Mouse (Mus musculus): ENCODE results near the gene Cirbp.

The Cirbp gene

DNA sequence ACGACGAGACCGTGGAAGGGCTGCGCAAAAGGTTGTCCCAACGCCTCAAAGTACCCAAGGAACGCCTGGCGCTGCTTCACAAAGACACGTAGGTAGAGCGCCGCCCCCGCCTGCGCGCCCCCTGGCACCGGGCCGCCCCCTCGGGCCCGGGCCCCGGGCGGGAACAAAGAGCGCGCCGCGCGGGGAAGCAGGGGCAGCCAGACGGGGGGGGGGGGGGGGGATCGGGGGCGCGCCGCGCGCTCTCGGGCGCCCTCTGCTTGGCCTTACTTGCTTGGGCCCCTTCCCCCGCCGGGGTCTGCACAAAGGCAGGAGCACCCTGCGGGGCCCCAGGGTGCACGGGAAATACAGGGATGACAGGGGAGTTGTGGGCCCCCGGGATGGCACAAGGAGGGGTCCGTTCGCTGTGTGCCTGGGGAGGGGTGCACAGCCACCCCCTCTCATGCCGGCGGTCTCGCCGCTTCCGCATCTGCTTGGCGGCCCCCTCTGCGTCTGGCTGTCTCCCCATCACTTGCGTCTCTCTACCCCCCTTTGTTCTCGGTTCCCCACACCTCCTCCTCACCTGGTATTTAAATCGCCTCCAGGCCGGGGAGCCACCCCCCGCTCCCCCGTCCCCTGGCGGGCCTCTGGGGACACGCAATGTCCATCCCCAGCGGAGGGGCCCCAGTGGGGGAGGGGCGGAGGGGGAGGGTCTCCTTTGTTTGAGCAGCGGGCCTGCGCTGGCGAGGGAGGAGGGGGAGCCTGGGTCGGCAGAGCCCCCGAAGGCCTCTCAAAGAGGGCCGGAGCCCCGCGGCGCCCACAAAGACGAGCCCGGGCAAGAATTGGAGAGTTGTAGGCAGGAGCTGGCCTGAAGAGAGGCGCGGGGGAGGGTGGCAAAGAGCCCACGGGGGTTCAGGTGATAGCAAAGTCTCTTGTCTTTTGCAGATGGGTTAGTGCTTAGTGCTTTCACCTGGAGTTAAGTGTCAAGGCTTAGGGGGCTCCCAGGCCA is 15.3 kb upstream of the Cirbp start:
- no peak for DNase-seq (ENCODE audit: low read depth, low spot score)

DNA sequence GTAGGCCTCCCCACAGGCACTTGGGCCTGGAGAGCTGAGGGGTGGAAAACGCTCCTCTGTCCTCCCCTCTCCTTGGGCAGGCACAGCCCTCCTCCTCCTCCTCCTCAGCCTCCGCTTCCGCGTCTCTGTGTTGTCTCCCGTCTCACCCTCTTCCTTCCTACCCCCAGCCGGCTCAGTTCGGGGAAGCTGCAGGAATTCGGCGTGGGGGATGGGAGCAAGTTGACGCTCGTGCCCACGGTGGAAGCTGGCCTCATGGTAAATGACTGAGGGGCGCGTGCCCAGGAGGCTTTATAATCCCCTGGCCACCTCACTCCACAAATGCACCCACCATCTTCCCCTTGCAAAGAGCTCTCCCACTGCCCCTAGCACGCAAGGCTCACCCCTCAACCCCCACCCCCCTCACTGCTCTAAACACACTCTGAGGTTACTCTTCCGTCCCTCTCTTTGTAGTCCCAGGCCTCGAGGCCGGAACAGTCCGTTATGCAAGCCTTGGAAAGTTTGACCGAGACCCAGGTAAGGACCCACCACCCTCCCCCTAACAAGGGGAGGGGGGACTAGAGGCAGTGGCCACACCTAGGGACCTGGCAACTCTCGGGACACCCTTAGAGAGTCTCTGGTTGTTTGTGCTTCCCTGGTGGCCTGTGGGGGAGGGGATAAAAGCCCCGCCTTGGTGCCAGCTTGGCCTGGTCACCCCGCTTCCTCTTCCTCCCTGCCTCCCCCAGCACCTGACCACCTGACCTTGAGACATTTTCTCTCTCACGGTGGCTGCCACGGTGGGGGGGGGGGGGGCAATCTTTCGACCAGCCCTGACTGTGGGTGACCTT is 14.4 kb upstream of the Cirbp start:
- no peak for DNase-seq (ENCODE audit: low read depth, low spot score)

GRCm38 (mm10) chr10:80152071-80152872 is 13.5 kb upstream of the Cirbp start:
- DNase-seq (ENCODE audit: low read depth, low spot score), result no peak

- no peak for DNase-seq (ENCODE audit: low read depth, low spot score)
Measured at GRCm38 (mm10) chr10:80152873-80153260, 12.9 kb upstream of the Cirbp start.

DNA sequence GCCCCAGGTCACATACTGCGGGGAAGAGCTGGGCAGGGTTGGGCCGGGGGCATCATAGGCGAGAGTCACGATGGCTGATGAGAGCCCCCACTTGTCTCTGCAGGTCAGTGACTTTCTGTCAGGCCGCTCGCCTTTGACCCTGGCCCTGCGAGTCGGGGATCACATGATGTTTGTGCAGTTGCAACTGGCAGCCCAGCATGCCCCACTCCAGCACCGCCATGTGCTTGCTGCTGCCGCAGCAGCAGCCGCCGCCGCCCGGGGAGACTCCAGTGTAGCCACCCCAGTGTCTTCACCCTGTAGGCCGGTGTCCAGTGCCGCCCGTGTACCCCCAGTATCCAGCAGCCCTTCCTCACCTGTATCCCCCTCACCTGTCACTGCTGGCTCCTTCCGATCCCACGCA is 12.1 kb upstream of the Cirbp start:
- DNase-seq (ENCODE audit: low read depth, low spot score), result no peak

- no peak for DNase-seq (ENCODE audit: low read depth, low spot score)
Measured at GRCm38 (mm10) chr10:80154384-80154783, 11.4 kb upstream of the Cirbp start.

DNA sequence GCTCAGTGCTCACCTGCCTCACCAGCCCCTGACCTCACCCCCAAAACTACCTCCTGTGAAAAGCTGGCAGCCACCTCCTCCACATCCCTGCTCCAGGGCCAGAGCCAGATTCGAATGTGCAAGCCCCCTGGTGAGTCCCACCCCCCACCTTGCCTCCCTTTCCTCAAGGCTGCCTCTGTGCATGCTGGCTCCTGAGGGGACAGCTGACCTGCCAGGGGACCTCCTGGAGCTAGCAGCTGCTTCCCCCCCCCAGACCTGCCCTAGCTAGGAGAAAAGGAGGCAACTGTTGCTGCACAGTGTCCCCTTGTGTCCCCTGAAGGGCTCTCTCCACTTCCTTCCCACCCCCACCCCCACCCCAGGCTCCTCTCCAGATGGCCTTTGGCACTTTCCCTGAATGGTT is 10.5 kb upstream of the Cirbp start:
- no peak for DNase-seq (ENCODE audit: low read depth, low spot score)

GRCm38 (mm10) chr10:80156002-80156751 is 9.6 kb upstream of the Cirbp start:
- no peak for DNase-seq (ENCODE audit: low read depth, low spot score)

DNA sequence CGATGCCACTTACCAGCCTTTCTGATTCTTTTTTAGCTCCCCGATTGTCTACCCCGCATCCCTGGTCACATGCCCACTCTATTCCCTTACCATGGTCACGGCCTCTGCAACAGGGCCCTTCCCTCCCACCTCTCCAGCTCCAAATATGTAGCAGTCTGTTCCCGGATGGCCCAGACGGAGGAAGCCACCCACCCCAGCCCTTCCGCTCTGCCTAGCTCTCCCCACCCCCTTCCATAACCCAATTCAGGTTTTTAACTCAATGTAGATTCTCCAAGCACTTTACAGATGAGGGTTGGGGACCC is 9.1 kb upstream of the Cirbp start:
- no peak for DNase-seq (ENCODE audit: low read depth, low spot score)

GRCm38 (mm10) chr10:80157141-80157929 is 8.4 kb upstream of the Cirbp start:
- no peak for DNase-seq (ENCODE audit: low read depth, low spot score)

GRCm38 (mm10) chr10:80158307-80158986 is 7.3 kb upstream of the Cirbp start:
- no peak for DNase-seq (ENCODE audit: low read depth, low spot score)

DNA sequence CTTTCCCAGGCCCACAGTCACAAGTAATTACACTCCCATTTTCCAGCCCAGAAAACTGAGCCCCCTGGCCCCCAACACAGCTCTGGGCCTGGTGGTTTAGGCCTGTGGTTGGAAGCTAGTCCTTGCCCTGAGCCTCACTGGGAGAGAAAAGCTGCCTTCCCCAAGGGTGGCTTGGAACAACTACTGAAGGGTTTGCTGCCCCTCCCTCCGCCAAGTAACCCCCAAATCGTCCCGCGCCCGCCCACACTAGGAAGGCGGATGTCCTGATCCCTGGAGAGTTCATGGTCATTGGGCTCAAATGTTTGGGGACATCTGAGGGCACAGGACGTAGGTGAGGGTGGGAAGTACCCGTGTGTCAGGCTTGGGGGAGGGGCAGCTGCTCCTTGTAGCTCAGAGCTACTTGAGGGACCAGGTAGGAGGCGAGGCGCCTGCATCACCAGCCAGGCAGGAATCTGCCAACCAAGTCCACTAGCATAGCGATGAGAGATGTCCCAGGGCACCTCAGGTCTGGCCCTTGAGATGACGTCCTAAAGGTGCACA is 6.7 kb upstream of the Cirbp start:
- DNase-seq (ENCODE audit: low read depth, low spot score), result no peak

DNA sequence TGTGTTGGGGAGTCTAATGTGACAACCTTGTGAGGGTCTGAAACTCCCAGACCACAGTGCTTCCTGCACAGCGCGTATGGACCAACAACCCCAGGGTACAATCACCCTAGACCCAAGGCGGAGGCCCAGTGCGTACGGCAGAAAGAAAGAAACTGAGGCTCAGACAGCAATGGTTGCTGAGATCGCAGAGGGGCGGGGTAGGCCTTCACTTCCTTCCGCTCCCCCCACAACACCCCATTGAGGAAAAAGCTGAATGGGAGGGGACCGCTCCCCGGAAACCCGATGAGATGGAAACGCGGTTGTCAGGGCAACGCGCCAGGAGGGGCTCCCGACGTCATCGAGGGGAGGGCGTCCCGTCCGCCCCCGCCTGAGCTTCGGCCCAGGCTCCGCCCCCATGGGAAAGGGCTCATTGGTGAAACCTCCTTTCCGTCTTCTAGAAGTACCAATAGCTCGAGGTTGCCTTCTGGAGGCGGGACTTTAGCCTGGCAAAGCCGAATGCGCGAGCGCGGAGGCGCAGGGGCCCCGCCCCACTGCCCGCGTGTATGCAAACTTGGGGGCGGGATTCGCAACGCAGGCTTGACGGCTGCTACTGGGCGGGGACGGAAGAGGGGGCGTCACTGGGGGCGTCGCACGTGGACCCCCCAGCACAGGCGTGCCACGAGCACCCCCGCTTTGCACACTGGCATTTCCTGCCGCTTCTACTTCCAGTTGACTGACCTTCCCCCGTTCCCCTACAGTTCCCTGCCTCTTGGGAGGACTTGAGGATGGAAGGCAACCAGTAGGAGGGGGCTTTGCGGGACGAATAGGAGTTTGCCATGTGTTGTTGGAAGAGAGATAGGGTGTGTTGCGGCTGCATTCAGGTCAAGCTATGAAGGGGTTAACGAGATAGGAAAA is 6.0 kb upstream of the Cirbp start:
- peak; percentile 89 for DNase-seq (ENCODE audit: low read depth, low spot score)

DNA sequence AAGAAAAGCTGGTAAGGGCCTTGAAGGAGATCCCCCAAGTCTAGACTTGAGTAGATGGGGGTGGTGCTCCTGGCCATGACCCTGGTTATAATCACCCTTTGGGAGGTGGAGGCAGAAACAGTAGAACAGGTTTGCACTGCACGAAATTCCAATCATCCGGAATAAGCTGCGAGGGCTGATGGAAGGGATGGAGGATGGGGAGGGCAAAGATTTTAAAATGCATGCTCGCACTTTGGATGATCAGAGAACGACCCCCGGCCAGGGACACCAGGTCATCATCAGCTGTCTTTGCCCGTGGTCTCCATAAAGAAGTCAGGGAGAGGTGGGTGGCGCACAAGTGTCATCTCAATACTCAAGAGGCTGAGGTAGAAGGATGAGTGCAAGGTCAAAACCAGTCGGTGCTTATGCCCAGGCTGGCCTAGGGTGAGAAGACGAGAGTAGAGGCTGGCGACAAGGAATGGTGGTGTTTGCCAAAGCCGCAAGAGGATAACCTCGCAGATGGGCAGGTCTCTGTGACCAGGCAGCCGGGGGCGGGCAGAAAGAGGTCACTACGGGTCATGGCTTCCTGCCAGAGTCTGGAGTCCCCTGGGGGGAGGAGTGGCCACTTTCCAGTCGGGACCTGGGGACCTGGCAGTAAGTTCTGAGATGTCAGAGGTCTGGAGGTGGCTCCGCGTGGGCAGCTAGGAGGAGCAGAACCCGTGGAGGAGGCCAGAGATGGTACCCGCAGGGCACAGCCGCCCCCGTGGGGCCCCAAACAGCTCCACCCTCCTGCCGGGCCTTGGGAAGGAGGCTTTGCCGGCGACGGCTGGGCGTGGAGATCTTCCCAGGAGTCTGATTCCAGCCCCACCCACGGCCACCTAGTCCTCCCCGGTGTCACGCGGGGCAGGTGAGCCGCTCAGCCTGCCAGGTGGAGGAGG is 5.1 kb upstream of the Cirbp start:
- DNase-seq (ENCODE audit: low read depth, low spot score), result no peak

- no peak for DNase-seq (ENCODE audit: low read depth, low spot score)
Measured at GRCm38 (mm10) chr10:80161522-80162242, 4.1 kb upstream of the Cirbp start.

GRCm38 (mm10) chr10:80162243-80162608 is 3.6 kb upstream of the Cirbp start:
- DNase-seq (ENCODE audit: low read depth, low spot score), result no peak

Data from WW6 (cell line).